Mouse (Mus musculus): ENCODE measurements around the gene Map7d1. TPM values are rescaled to one million over a fixed set of nuclear protein-coding genes. Genes with fewer than 3 reads are reported as not detected.
A peak's percentile ranks its signal among the peaks of the same experiment; 100 is the strongest.

Map7d1 gene
- polyA plus RNA-seq, 1 experiment from 2014 or later = 54.6 TPM

DNA sequence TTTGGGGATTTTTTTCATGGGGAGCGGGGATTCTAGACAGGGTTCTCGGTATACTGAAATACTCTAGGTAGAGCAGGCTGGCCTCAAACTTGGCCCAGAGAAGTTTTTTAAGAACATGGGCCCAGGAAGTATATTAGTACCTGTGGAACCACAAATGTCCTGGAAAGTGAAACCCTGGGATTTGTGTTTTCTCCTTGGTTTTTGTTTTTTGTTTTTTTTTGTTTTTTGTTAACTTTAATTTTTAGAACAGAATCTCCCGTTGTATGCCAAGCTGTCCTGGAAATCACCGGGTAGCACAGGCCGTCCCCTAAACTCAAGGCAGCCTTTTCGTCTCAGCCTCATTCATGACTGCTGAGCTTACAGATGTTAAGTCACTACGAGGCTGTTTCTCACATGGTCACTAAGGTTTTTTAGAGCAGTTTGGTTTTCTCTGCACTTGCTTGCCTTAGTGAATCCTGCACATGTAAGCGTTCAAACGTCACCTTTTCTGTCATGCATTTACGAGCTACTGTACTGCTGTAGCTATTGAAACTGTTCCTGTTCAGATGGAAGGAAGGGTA lies 52.7 kb downstream of the Map7d1 start:
- Histone ChIP-seq H3K27me3 (ENCODE audit: control insufficient read depth, insufficient read depth, low read length) (no peaks in the 10 kb centered on the region), H3K9me3 (ENCODE audit: control insufficient read depth, low read length) (no peaks in the 10 kb centered on the region), H3K4me1 (replicated peaks; ENCODE audit: control insufficient read depth, insufficient read depth, low read length) (no peaks in the 10 kb centered on the region; the same call in 1 of the 2 replicates), H3K36me3 (ENCODE audit: control insufficient read depth, insufficient read depth, low read length) (no peaks in the 10 kb centered on the region), H3K4me2 (replicated peaks; ENCODE audit: low read depth, low read length) (peak overlapping the region; percentile 37), H3K9ac (ENCODE audit: low read depth, low read length) (peak overlapping the region; percentile 56), H3K27ac (ENCODE audit: low read depth, low read length) (peak overlapping the region; percentile 68; the same call in 1 of the 2 replicates), H3K4me3 (ENCODE audit: low read depth, low read length) (peak overlapping the region; percentile 76; the same call in 1 of the 2 replicates)
- DNase-seq (ENCODE audit: low spot score) (no peak), ATAC-seq (ENCODE audit: low FRiP score) (no peak)
- WGBS = 72% methylated on average over 10 of the region's 10 CpGs

DNA sequence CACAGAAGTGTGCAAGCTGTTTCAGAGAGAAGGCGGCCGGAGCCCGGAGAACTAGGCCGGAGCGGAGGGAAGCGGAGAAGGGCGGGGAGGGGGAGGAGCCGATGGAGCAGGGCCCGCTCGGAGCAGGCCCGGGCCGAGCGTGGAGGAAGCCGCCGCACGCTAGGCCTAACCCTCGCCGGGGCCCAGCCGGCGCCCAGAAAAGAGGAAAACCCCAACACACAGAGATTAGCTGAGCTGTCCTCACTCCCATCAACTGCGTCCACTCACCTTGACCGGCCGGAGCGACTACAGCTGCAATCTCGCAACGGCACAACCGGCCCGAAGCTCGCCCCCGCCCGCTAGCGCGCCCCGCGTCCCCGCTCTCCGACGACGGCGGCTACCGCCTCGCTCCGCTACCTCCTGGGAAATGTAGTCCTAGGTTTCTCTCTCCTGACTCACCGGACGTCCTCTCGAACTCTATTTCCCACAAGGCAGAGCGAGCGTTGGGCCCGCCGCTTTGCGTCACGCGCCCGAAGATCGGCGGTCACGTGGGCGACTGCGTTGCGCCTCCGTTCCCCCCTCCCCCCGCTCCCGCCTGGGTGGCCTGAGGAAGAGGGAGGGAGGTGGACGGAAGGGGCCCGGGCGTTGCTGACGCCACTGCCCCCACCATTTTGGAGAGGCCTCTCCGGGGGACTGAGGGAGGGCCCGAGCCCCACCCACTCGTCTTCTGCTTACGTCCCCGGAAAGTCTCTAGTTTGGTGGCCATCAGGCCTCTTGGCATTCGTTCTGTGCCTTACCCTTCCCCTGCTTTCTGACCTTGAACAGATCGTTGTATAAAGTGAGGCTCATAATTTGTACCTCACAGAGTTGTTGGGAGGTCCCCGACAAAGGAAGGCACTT lies 53.6 kb downstream of the Map7d1 start, which contains the start of gene Thrap3:
TSS of gene Thrap3 (minus strand) at position 458 of the 879 bp plus-strand sequence.
- Histone ChIP-seq H3K36me3 (ENCODE audit: control insufficient read depth, insufficient read depth, low read length) (no peaks in the 10 kb centered on the region), H3K4me3 (ENCODE audit: low read depth, low read length) (peak within 1 kb of the TSS; percentile 76), H3K9ac (ENCODE audit: low read depth, low read length) (peak within 1 kb of the TSS; percentile 85), H3K27ac (ENCODE audit: low read depth, low read length) (peak within 1 kb of the TSS; percentile 95), H3K4me2 (replicated peaks; ENCODE audit: low read depth, low read length) (peak within 1 kb of the TSS; percentile 71), H3K4me1 (replicated peaks; ENCODE audit: control insufficient read depth, insufficient read depth, low read length) (no peaks in the 10 kb centered on the region; the same call in 1 of the 2 replicates), H3K27me3 (ENCODE audit: control insufficient read depth, insufficient read depth, low read length) (no peaks in the 10 kb centered on the region), H3K9me3 (ENCODE audit: control insufficient read depth, low read length) (no peaks in the 10 kb centered on the region)
- under 1% methylated on average over 70 of the region's 75 CpGs for WGBS
- peak; percentile 99 for ATAC-seq (ENCODE audit: low FRiP score)
- DNase-seq (ENCODE audit: low spot score) = peak; percentile 99

DNA sequence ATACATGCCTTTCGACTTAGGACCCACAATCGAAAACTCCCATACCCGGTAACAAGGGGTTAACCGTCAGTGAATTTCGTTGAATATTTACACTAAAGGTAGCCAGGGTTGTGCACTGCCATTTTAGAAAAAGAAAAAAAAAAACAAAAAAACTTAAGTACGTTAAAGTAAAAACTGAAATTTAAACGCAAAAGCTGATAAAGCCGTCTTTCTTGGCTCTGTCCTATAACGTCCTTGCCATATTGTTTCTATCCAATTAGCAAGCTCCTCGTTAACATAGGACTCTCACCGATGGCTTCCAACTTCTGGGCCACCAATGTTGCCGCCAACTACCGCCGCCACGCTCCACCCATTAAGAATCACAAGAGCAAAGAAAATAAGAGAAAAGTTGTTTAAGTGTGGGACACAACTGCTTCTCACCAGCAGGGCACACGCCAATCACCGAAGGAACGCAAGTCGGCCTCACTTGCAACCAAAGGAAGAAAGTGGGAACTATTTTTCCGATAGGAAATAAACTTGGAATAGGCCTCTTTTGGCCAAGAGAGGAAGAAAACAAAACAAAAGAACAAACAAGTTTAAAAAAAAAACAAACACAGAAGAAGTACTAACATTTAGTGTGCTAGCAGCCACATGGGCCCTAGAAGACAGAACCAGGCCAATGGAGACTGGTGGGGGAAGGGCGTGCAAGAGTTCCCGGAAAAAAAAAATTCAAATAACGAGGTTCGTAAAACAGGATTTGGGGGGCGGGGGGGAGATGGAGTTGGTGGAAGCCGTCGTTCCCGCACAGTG lies 54.4 kb downstream of the Map7d1 start:
- ATAC-seq (ENCODE audit: low FRiP score) = no peak
- WGBS = under 1% methylated on average over 28 of the region's 28 CpGs
- H3K27ac ChIP-seq (ENCODE audit: low read depth, low read length) = peak overlapping the region; percentile 95
- peak overlapping the region; percentile 76 for H3K4me3 ChIP-seq (ENCODE audit: low read depth, low read length)
- no peaks in the 10 kb centered on the region for H3K27me3 ChIP-seq (ENCODE audit: control insufficient read depth, insufficient read depth, low read length)
- H3K9ac ChIP-seq (ENCODE audit: low read depth, low read length) = peak overlapping the region; percentile 85
- H3K4me1 ChIP-seq (replicated peaks; ENCODE audit: control insufficient read depth, insufficient read depth, low read length) = no peaks in the 10 kb centered on the region; the same call in 1 of the 2 replicates
- peak; percentile 57 for DNase-seq (ENCODE audit: low spot score)
- peak overlapping the region; percentile 71 for H3K4me2 ChIP-seq (replicated peaks; ENCODE audit: low read depth, low read length)
- H3K36me3 ChIP-seq (ENCODE audit: control insufficient read depth, insufficient read depth, low read length) = no peaks in the 10 kb centered on the region
- H3K9me3 ChIP-seq (ENCODE audit: control insufficient read depth, low read length) = no peaks in the 10 kb centered on the region

DNA sequence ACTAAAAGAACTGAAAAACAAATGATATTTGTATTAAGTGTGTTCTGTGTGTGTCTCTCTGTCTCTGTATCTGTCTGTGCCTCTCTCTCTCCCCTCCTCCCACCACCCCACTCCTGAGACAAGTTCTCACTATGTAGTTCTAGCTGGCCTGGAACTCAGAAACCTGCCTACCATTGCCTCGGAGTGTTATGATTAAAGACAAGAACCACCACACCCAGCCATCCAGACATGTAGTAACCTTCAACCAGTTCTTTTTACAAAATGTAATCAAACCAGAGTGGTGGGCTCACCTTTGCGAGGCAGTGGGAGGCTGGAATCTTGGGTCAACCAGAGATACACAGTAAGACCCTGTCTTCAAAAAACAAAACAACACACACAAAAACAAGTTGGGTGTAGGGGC lies 55.5 kb downstream of the Map7d1 start:
- WGBS = 77% methylated on average over 2 of the region's 2 CpGs
- Histone ChIP-seq H3K4me3 (ENCODE audit: low read depth, low read length) (peak overlapping the region; percentile 76; the same call in 1 of the 2 replicates), H3K36me3 (ENCODE audit: control insufficient read depth, insufficient read depth, low read length) (no peaks in the 10 kb centered on the region), H3K4me2 (replicated peaks; ENCODE audit: low read depth, low read length) (peak overlapping the region; percentile 71), H3K9ac (ENCODE audit: low read depth, low read length) (no peak overlapping the region; the same call in 1 of the 2 replicates), H3K27ac (ENCODE audit: low read depth, low read length) (no peak overlapping the region), H3K27me3 (ENCODE audit: control insufficient read depth, insufficient read depth, low read length) (no peaks in the 10 kb centered on the region), H3K9me3 (ENCODE audit: control insufficient read depth, low read length) (no peaks in the 10 kb centered on the region), H3K4me1 (replicated peaks; ENCODE audit: control insufficient read depth, insufficient read depth, low read length) (no peaks in the 10 kb centered on the region; the same call in 1 of the 2 replicates)
- ATAC-seq (ENCODE audit: low FRiP score) (no peak), DNase-seq (ENCODE audit: low spot score) (no peak)

DNA sequence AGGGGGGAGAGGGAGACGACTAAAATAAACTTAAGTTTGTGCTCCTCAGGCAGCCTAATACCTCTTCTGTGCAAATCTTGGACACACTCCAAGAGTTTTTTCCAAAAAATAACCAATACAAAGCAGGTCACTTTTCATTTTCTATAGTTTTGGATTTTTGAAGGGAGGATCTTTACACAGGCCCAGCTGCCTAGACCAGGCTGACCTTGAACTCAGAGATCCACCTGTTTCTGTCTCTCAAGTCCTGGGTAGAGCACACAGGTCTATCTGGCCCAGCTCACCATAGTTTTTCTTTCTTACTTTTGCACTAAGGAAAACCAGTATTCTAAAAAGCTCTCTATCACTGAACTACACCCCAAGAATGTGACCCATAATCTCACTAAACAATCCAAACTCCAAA lies 56.1 kb downstream of the Map7d1 start:
- H3K4me2 ChIP-seq (replicated peaks; ENCODE audit: low read depth, low read length) = peak overlapping the region; percentile 71; the same call in 1 of the 2 replicates
- H3K9me3 ChIP-seq (ENCODE audit: control insufficient read depth, low read length) = no peaks in the 10 kb centered on the region
- ATAC-seq (ENCODE audit: low FRiP score) (no peak), DNase-seq (ENCODE audit: low spot score) (no peak)
- 79% methylated on average over 1 of the region's 1 CpGs for WGBS
- no peak overlapping the region for H3K27ac ChIP-seq (ENCODE audit: low read depth, low read length)
- no peak overlapping the region for H3K4me3 ChIP-seq (ENCODE audit: low read depth, low read length)
- no peaks in the 10 kb centered on the region; the same call in 1 of the 2 replicates for H3K4me1 ChIP-seq (replicated peaks; ENCODE audit: control insufficient read depth, insufficient read depth, low read length)
- no peaks in the 10 kb centered on the region for H3K36me3 ChIP-seq (ENCODE audit: control insufficient read depth, insufficient read depth, low read length)
- H3K27me3 ChIP-seq (ENCODE audit: control insufficient read depth, insufficient read depth, low read length) = no peaks in the 10 kb centered on the region
- H3K9ac ChIP-seq (ENCODE audit: low read depth, low read length) = no peak overlapping the region

DNA sequence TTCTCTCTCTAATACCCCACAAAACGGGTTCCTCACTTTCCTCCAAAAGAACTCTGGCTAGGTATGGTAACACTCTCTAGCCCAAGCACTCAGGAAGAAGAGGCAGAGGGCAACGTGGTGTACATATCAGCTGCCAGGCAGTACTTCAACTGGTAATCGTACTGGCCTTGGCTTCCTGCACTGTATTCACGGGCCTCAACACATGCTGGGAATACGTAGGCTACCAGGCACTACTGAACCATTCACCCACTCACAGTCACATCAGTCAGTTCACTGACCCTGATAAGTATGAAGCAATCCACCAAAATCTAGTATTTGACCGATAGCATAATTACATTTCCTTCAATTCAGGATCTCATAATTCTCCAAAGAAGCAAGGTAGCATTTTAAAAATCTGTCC lies 56.6 kb downstream of the Map7d1 start:
- Histone ChIP-seq H3K9me3 (ENCODE audit: control insufficient read depth, low read length) (no peaks in the 10 kb centered on the region), H3K9ac (ENCODE audit: low read depth, low read length) (no peak overlapping the region), H3K4me2 (replicated peaks; ENCODE audit: low read depth, low read length) (no peak overlapping the region), H3K4me3 (ENCODE audit: low read depth, low read length) (no peak overlapping the region), H3K27ac (ENCODE audit: low read depth, low read length) (no peak overlapping the region), H3K27me3 (ENCODE audit: control insufficient read depth, insufficient read depth, low read length) (no peaks in the 10 kb centered on the region), H3K36me3 (ENCODE audit: control insufficient read depth, insufficient read depth, low read length) (no peaks in the 10 kb centered on the region), H3K4me1 (replicated peaks; ENCODE audit: control insufficient read depth, insufficient read depth, low read length) (no peaks in the 10 kb centered on the region; the same call in 1 of the 2 replicates)
- ATAC-seq (ENCODE audit: low FRiP score) (no peak), DNase-seq (ENCODE audit: low spot score) (no peak)
- WGBS = 91% methylated on average over 6 of the region's 6 CpGs

DNA sequence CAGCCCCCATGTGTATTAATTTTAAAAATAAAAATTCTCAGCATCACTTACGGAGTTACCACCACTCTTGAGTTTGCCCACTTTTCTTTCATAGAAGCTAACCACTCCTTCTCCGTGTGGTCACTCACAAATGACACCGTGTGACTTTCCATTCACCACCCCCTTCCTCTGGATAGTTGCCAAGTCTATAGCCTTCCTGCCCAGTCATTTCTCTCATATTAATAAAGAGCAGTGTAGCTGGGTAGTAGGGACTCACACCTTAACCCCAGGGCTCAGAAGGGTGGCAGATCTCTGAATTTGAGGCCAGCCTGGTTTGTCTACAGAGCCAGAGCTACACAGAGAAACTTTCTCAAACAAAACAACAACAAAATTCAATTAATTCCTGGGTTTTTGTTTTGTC lies 58.7 kb downstream of the Map7d1 start:
- Histone ChIP-seq H3K9ac (ENCODE audit: low read depth, low read length) (no peak overlapping the region), H3K4me1 (replicated peaks; ENCODE audit: control insufficient read depth, insufficient read depth, low read length) (no peaks in the 10 kb centered on the region; the same call in 1 of the 2 replicates), H3K4me2 (replicated peaks; ENCODE audit: low read depth, low read length) (no peak overlapping the region), H3K4me3 (ENCODE audit: low read depth, low read length) (no peak overlapping the region), H3K36me3 (ENCODE audit: control insufficient read depth, insufficient read depth, low read length) (no peaks in the 10 kb centered on the region), H3K27me3 (ENCODE audit: control insufficient read depth, insufficient read depth, low read length) (no peaks in the 10 kb centered on the region), H3K27ac (ENCODE audit: low read depth, low read length) (no peak overlapping the region), H3K9me3 (ENCODE audit: control insufficient read depth, low read length) (no peaks in the 10 kb centered on the region)
- ATAC-seq (ENCODE audit: low FRiP score) (no peak), DNase-seq (ENCODE audit: low spot score) (no peak)
- WGBS = 95% methylated on average over 3 of the region's 3 CpGs

DNA sequence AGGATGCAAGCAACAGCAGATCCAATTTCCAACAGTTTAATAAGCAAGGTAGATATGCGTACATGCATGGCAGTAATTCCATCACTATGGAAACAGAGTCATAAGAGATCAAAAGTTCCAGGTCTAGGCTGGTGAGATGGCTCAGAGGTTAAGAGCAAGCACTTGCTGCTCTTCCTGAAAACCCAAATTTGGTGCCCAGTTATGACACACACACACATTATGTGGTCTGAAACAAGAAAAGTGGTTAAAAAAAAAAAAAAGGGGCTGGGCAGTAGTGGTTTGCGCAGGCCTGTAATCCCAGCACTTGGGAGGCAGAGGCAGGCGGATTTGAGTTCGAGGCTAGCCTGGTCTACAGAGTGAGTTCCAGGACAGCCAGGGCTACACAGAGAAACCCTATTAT lies 61.2 kb downstream of the Map7d1 start:
- Histone ChIP-seq H3K27me3 (ENCODE audit: control insufficient read depth, insufficient read depth, low read length) (no peaks in the 10 kb centered on the region), H3K4me1 (replicated peaks; ENCODE audit: control insufficient read depth, insufficient read depth, low read length) (no peaks in the 10 kb centered on the region), H3K4me3 (ENCODE audit: low read depth, low read length) (no peak overlapping the region), H3K9me3 (ENCODE audit: control insufficient read depth, low read length) (no peaks in the 10 kb centered on the region), H3K27ac (ENCODE audit: low read depth, low read length) (no peak overlapping the region), H3K4me2 (replicated peaks; ENCODE audit: low read depth, low read length) (no peak overlapping the region), H3K9ac (ENCODE audit: low read depth, low read length) (no peak overlapping the region), H3K36me3 (ENCODE audit: control insufficient read depth, insufficient read depth, low read length) (no peaks in the 10 kb centered on the region)
- WGBS = 100% methylated on average over 4 of the region's 4 CpGs
- ATAC-seq (ENCODE audit: low FRiP score) (no peak), DNase-seq (ENCODE audit: low spot score) (no peak)

Measured in hindbrain, embryonic 11.5 days (tissue).